Mouse (Mus musculus) myocyte (in vitro differentiated cells): Measurements from ENCODE around the gene Ranbp6. TPM values are rescaled to one million over a fixed set of nuclear protein-coding genes. Genes with fewer than 3 reads are reported as not detected.
A peak's percentile ranks its signal among the peaks of the same experiment; 100 is the strongest.

Experiments
- H3K27me3 ChIP-seq: one replicate; pipeline ENCODE4 v1.6.1; 2011; ENCODE audit not compliant: control insufficient read depth, insufficient read depth, insufficient read length
- H3K36me3 ChIP-seq: one replicate; pipeline ENCODE4 v1.6.1; 2011; ENCODE audit not compliant: control insufficient read depth, insufficient read depth
- H3K4me2 ChIP-seq: one replicate; pipeline ENCODE4 v1.6.1; 2011; ENCODE audit warnings: low read depth, control low read depth
- H3K4me3 ChIP-seq: one replicate; pipeline ENCODE4 v1.5.1; 2011; ENCODE audit warnings: mild to moderate bottlenecking, control low read depth, moderate library complexity
- H3K79me2 ChIP-seq: one replicate; pipeline ENCODE4 v1.6.1; 2011; ENCODE audit not compliant: control insufficient read depth, insufficient read depth
- H3ac ChIP-seq: one replicate; pipeline ENCODE4 v1.6.1; 2011; ENCODE audit not compliant: control insufficient read depth, insufficient read length
- CEBPB ChIP-seq: IDR thresholded peaks from 2 replicates; pipeline ENCODE4 v1.6.1; 2011; ENCODE audit warnings: mild to moderate bottlenecking, moderate library complexity; ENCODE audit not compliant: poor library complexity, insufficient read depth, severe bottlenecking
- E2F4 ChIP-seq: IDR thresholded peaks from one replicate; pipeline ENCODE4 v1.6.1; 2011; ENCODE audit warnings: mild to moderate bottlenecking, control low read depth, moderate library complexity; ENCODE audit not compliant: insufficient read depth
- MAX ChIP-seq: IDR thresholded peaks from one replicate; pipeline ENCODE4 v1.6.1; 2011; ENCODE audit warnings: low read depth, mild to moderate bottlenecking, control low read depth
- MYOD1 ChIP-seq, 3 experiments: IDR thresholded peaks; one replicate each; pipeline ENCODE4 v1.6.1; 2011; ENCODE audit warnings: control low read depth in 2 of 3, low read depth in 2 of 3, mild to moderate bottlenecking in 2 of 3, moderate library complexity in 1 of 3; ENCODE audit not compliant: insufficient read length in 2 of 3, control insufficient read depth in 1 of 3
- MYOG ChIP-seq, 3 experiments: IDR thresholded peaks; one replicate each; pipeline ENCODE4 v1.6.1; 2011; ENCODE audit warnings: control low read depth in 2 of 3, low read depth in 2 of 3, mild to moderate bottlenecking in 2 of 3; ENCODE audit not compliant: insufficient read length in 2 of 3, control insufficient read depth in 1 of 3, insufficient read depth in 1 of 3
- POLR2A ChIP-seq: IDR thresholded peaks from one replicate; pipeline ENCODE4 v1.6.1; 2011; ENCODE audit warnings: low read depth, mild to moderate bottlenecking, control low read depth, moderate library complexity; ENCODE audit not compliant: insufficient read length
- POLR2AphosphoS2 ChIP-seq: IDR thresholded peaks from one replicate; pipeline ENCODE4 v1.6.1; 2011; ENCODE audit warnings: low read depth, control low read depth; ENCODE audit not compliant: insufficient read length
- REST ChIP-seq: IDR thresholded peaks from one replicate; pipeline ENCODE4 v1.6.1; 2011; ENCODE audit warnings: mild to moderate bottlenecking, control low read depth, moderate library complexity; ENCODE audit not compliant: insufficient read depth, insufficient read length
- SRF ChIP-seq: IDR thresholded peaks from one replicate; pipeline ENCODE4 v1.6.1; 2011; ENCODE audit warnings: low read depth; ENCODE audit not compliant: control insufficient read depth, insufficient read length
- TCF12 ChIP-seq: IDR thresholded peaks from one replicate; pipeline ENCODE4 v1.6.1; 2011; ENCODE audit warnings: mild to moderate bottlenecking, control low read depth; ENCODE audit not compliant: poor library complexity, insufficient read depth, severe bottlenecking
- TCF3 ChIP-seq: IDR thresholded peaks from one replicate; pipeline ENCODE4 v1.6.1; 2011; ENCODE audit warnings: low read depth, control low read depth; ENCODE audit not compliant: insufficient read length
- USF1 ChIP-seq: IDR thresholded peaks from one replicate; pipeline ENCODE4 v1.6.1; 2011; ENCODE audit warnings: low read depth, mild to moderate bottlenecking, control low read depth, moderate library complexity
- polyA plus RNA-seq: library from polyadenylated mRNA; unstranded; fragments of >200 nt; fragmentation: generic; extraction: Trizol; gene quantifications from one replicate; pipeline ENCODE4 v1.2.1, GENCODE M21; 2012; ENCODE audit warnings: missing spikeins

The Ranbp6 gene
- polyA plus RNA-seq, 1 experiment = 2.1 TPM

- no peak overlapping the region for H3K4me2 ChIP-seq
- no peaks in the 10 kb centered on the region for H3K36me3 ChIP-seq
- H3K4me3 ChIP-seq = no peak overlapping the region
- no peak overlapping the region for H3ac ChIP-seq
- no peaks in the 10 kb centered on the region for H3K79me2 ChIP-seq
- no peak for TF ChIP-seq MYOD1 (IDR thresholded peaks at IDR 0.05; ENCODE audit: control insufficient read depth in 1 of 3, insufficient read length in 2 of 3, low read depth in 2 of 3)
- TF ChIP-seq CEBPB = peak; percentile 91
- H3K27me3 ChIP-seq = no peaks in the 10 kb centered on the region
Observed at GRCm38 (mm10) chr19:29840642-29841041, 27.9 kb upstream of the Ranbp6 start.

- TF ChIP-seq CEBPB (no peak), MAX (no peak), MYOG (IDR thresholded peaks at IDR 0.05; ENCODE audit: control insufficient read depth in 1 of 3, insufficient read depth in 1 of 3, insufficient read length in 2 of 3, low read depth in 2 of 3) (no peak), TCF3 (no peak), E2F4 (no peak), REST (no peak), POLR2AphosphoS2 (no peak), MYOD1 (IDR thresholded peaks at IDR 0.05; ENCODE audit: control insufficient read depth in 1 of 3, insufficient read length in 2 of 3, low read depth in 2 of 3) (no peak), SRF (no peak), USF1 (no peak), TCF12 (no peak), POLR2A (no peak)
- no peak overlapping the region for H3K4me2 ChIP-seq
Observed at GRCm38 (mm10) chr19:29838636-29839135, 25.9 kb upstream of the Ranbp6 start.

GRCm38 (mm10) chr19:29838171-29838570 lies 25.4 kb upstream of the Ranbp6 start:
- no peaks in the 10 kb centered on the region for H3K27me3 ChIP-seq
- no peaks in the 10 kb centered on the region for H3K36me3 ChIP-seq
- H3K4me3 ChIP-seq = no peak overlapping the region
- H3K79me2 ChIP-seq = no peaks in the 10 kb centered on the region
- TF ChIP-seq TCF3 (no peak), CEBPB (no peak), POLR2AphosphoS2 (no peak), MYOG (IDR thresholded peaks at IDR 0.05; ENCODE audit: control insufficient read depth in 1 of 3, insufficient read depth in 1 of 3, insufficient read length in 2 of 3, low read depth in 2 of 3) (no peak), REST (no peak), E2F4 (no peak), MYOD1 (IDR thresholded peaks at IDR 0.05; ENCODE audit: control insufficient read depth in 1 of 3, insufficient read length in 2 of 3, low read depth in 2 of 3) (no peak), SRF (no peak), USF1 (no peak), POLR2A (no peak), MAX (no peak)
- H3K4me2 ChIP-seq = no peak overlapping the region
- H3ac ChIP-seq = no peak overlapping the region

More at GRCm38 (mm10) chr19:29838636-29839135, 25.9 kb upstream of the Ranbp6 start:
- Histone ChIP-seq H3K79me2 (no peaks in the 10 kb centered on the region), H3K36me3 (no peaks in the 10 kb centered on the region), H3ac (no peak overlapping the region), H3K4me3 (no peak overlapping the region), H3K27me3 (no peaks in the 10 kb centered on the region)

GRCm38 (mm10) chr19:29835364-29836034 lies 22.7 kb upstream of the Ranbp6 start:
- Histone ChIP-seq H3K36me3 (no peaks in the 10 kb centered on the region), H3ac (no peak overlapping the region), H3K79me2 (no peaks in the 10 kb centered on the region), H3K27me3 (no peaks in the 10 kb centered on the region), H3K4me3 (no peak overlapping the region), H3K4me2 (peak overlapping the region; percentile 10)
- TF ChIP-seq REST (no peak), E2F4 (no peak), CEBPB (0 out of 2 replicates have a peak, but pooled peaks have one; percentile 15)

- no peaks in the 10 kb centered on the region for H3K27me3 ChIP-seq
- H3K4me3 ChIP-seq = no peak overlapping the region
- H3K4me2 ChIP-seq = no peak overlapping the region
- no peak for TF ChIP-seq USF1
- TF ChIP-seq REST = no peak
- no peak for TF ChIP-seq TCF12
- no peak for TF ChIP-seq TCF3
- TF ChIP-seq SRF = no peak
- TF ChIP-seq MAX = no peak
- no peak for TF ChIP-seq POLR2AphosphoS2
- TF ChIP-seq CEBPB = no peak
- TF ChIP-seq MYOG (IDR thresholded peaks at IDR 0.05; ENCODE audit: control insufficient read depth in 1 of 3, insufficient read depth in 1 of 3, insufficient read length in 2 of 3, low read depth in 2 of 3) = no peak
- TF ChIP-seq E2F4 = no peak
- TF ChIP-seq MYOD1 (IDR thresholded peaks at IDR 0.05; ENCODE audit: control insufficient read depth in 1 of 3, insufficient read length in 2 of 3, low read depth in 2 of 3) = no peak
- TF ChIP-seq POLR2A = no peak
- no peaks in the 10 kb centered on the region for H3K79me2 ChIP-seq
- H3K36me3 ChIP-seq = no peaks in the 10 kb centered on the region
- H3ac ChIP-seq = no peak overlapping the region
Observed at GRCm38 (mm10) chr19:29830911-29831310, 18.1 kb upstream of the Ranbp6 start.
